Mouse (Mus musculus) thymus, postnatal 4 days (tissue): ENCODE data around the gene Amh.

Experiments used
- DNase-seq: peaks from one replicate; pipeline ENCODE4 v3.0.0; 2021

The Amh gene

DNA sequence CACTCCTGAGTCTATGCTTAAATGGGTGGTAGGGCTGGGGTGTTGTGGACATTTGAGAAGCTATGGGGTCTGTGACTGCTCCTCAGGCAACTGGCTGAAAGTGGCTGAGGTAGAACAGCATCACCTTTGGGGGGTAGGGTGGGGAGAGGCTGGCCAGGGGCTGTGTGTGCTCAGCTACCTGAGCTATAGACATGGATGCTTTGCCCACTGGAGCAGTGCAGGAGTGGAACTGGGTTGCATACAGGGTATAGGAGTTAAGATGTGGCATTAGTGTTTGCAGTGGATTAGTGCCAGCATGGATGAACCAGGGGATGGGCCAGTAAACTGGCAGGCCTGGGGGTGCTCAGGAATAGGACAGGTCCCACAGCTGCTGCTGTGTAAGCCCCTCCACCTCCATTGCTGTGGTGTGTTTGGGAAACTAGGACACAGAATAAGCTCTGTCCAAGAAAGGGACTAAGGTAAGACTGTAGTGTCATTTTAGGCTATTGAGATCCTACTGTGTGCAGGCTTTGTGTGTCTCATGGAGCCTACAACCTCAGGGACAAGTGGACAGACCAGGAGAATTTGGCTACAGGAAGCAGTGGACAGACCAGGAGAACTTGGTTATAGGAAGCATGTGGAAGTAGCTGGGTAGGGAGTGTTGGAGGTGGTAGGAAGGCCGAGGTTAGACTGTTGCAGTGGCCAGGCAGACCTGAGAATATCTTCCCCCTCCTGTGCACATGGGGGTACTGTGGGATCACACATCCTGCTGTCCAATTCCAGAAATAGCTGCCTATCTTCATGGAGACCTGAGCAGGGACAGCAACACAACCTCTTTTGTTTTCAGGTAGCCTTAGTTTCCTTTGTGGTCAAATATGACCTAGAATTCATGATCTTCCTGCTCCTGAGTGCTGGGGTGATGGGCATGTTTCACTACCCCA is 24.6 kb downstream of the Amh start:
- DNase-seq: no peak

GRCm38 (mm10) chr10:80831136-80831535 is 26.1 kb downstream of the Amh start:
- peak; percentile 79 for DNase-seq

DNA sequence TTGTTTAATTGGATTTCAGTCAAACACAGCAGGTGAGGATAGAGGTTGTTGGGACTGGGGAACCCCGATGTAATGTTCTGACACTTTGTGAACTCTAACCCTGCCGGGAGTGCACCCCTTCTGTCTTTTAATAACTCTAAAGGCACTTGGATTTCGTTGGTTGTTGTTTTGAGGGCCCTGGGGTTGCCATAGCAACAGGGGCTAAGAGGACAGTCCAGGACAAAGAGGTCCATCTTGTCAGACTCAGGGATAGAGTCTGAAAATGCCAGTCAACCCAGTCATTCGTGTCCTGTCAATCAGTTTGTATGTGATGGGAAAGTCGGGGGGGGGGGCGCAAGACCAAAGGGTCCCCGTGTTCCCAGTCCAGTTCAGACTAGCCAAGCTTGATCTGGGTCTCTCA is 27.8 kb downstream of the Amh start:
- DNase-seq: no peak

GRCm38 (mm10) chr10:80835617-80836016 is 30.6 kb downstream of the Amh start:
- DNase-seq: no peak

DNA sequence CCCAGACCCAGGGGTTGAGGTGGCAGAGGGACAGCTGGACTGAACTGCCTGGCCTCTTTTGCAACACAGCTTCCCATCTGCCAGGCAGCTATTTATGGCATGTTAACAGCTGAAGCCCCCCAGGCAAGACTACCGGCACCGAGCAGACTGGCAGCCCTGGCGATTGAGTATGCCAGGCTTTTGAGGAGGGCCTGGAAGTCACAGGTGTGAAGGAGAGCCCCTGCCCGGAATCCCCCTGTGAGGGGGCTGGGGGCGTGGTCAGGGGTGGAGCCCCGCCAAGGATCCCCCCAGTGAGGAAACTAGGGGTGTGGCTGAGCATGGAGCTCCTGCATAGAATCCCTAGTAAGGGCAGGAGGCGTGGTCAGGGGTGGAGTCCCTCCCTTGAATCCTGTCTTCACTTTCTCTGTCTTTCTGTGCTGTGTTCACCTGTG is 31.9 kb downstream of the Amh start:
- DNase-seq: no peak

- DNase-seq: no peak
These were observed 32.8 kb downstream of the Amh start for GRCm38 (mm10) chr10:80837827-80838226.

- no peak for DNase-seq
These were observed 33.4 kb downstream of the Amh start for GRCm38 (mm10) chr10:80838346-80838912.

GRCm38 (mm10) chr10:80839848-80840247 is 34.8 kb downstream of the Amh start:
- no peak for DNase-seq

- DNase-seq: no peak
These were observed 36.6 kb downstream of the Amh start for GRCm38 (mm10) chr10:80841685-80842084.

DNA sequence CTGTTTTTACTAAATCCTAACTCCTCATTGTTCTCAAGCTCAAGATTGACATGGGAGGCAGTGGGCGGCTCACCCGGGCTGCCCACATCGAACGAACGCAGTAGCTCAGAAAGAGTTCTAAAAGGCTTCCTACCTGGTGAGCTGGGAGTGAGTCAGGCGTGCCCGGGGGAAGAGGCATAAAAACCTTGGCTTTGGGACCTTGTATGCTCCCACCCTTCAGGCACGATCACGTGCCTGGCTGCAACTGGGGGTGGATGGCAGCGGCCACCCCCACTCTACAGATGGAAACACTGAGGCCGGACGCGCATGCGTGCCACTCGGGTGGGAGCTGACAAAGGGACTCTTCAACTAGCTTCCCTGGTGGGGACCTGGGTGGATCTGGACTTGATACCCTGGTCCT is 37.3 kb downstream of the Amh start:
- no peak for DNase-seq

DNA sequence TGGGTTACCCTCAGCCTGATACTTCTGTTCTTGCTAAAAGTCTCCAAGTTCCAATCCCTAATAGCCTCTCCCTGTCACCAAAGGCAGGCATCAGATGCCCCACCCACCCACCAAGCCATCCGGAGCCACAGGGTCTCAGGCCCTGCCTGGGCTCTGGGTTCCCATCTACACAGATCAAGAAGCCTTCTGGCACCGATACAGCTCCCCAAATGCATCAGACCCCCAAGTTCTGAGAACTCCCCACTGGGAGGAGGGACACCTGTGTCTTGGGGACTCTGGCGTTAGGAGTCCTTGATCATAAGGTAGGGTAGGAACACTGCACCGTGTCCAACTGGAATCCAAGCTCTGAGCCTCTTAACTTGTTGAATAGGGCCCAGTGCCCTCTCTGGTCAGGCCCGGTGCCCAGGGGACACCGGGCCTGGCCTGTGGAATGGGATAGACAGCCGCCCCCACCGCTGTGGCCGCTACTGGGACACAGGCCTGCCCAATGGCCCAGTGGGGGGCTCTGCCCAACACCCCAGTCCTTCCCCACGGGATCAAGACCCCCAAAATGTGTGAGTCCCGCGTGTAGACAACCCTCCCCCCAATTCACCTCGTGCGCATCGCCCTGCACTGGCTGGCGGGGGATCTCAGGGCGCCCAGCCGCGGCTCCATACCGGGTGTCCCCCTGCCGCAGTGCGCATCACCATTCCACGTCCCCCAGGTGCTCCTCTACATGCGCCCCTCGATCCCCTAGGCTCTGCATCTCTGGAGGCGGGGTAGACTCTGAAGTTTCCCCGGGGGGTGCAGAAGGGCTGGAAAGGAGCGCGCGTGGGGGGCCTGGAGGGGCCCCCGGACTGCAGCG is 38.3 kb downstream of the Amh start:
- DNase-seq: no peak

DNA sequence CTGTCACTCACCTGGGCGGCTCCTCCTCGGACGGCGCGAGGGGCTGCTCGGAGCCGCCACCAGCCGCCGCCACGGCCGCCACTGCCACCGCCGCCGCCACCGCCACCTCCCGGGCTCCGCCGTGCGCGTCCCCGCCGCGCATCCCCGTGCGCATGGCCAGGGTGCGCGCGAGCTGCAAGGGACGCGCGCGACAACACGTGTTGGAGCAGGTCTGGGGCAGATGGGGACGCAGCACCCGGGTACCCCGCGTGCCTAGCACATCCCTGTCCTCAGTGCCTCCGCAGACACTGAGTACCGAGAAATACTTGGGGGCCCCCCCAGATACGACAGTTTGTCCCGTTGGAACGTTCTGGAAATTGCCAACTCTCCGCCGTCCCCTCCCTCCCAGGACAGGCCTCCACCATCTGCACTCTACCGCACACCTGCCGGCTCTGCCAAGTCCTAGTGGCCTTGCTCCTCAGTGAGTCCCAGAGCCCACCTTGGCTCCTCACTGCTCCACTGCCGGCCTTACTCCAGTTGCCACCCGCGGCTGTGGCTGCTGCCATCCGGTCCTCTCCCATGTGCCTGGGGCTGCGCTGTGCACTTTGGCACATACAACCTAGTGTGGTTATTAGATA is 39.0 kb downstream of the Amh start, which contains the start of gene Lingo3:
TSS of gene Lingo3 (minus strand) at position 109 of the 617 bp plus-strand sequence.
- peak; percentile 67 for DNase-seq

DNA sequence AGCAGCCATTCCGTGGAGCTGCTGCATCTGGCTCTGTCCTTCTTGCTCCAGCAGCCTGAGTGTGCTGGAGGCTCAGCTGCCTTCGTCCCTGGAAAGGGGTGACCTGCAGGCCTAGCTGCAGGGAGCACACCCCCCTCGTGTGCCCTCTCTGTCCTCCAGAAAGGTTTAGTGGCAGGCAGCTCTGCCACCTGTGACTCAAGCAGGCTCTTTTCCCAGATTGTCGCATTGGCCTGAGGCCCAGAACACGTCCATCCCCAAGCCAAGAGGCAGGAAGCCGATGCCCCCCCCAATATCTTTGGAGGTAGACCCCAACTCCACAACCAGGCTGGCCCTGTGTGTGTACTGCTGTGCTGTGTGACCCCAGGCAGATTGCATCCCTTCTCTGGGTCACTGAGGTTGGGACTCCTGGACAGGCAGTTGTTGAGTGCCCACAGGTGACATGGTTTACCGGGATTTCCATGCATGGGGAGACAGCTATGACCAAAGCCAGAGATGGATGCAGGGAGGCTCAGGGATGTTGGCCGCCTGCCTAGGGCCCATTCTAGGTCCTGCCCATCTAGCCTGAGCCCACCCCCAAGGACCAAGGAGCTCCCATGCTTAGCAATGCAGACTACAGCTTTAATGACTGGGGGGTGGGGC is 40.1 kb downstream of the Amh start:
- no peak for DNase-seq

DNA sequence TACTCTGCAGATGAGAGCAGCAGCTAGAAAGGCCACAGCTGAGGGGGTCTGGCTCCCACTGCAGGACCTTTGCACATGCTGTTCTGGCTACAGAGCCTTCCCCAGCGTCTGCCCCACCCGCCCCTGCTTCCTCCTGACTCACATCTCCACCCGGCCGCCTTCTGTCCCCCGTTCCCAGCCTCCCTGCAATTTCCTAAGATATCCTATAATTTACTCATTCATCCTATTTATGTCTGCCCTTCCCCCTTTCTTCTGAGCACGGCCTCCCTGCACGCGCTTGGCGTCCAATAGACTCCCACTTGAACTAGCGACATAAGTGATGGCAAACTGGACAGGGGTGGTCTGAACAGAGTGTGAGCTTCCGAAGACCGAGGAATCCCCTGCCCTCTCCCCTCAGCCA is 40.7 kb downstream of the Amh start:
- no peak for DNase-seq

DNA sequence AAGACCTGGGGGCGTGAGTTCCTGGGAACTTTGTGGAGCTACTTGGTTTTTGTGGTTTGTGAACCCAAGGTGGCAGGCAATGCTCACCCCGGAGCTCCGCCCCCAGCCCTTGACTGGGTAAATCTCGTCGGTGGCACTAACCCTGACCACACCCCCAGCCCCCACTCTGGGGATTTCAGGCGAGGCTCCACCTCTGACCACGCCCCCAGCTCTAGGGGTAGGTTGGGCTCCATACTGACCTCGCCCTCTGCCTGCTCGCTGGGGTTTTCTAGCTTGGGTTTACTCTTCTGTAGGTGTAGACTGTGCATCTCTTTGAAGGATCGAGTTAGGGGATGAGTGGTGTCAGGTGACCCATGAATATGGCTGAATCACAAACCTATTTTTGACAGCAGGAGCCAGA is 43.5 kb downstream of the Amh start:
- peak; percentile 86 for DNase-seq

GRCm38 (mm10) chr10:80854913-80855748 is 50.1 kb downstream of the Amh start, which contains the start of the genes Lsm7 and Sppl2b:
Lsm7 (minus strand) TSS chr10:80855209.
Sppl2b (plus strand) TSS chr10:80855275.
- peak; percentile 99 for DNase-seq

GRCm38 (mm10) chr10:80855749-80856073 is 50.7 kb downstream of the Amh start:
- no peak for DNase-seq

- peak; percentile 39 for DNase-seq
These were observed 51.2 kb downstream of the Amh start for GRCm38 (mm10) chr10:80856267-80856666.

DNA sequence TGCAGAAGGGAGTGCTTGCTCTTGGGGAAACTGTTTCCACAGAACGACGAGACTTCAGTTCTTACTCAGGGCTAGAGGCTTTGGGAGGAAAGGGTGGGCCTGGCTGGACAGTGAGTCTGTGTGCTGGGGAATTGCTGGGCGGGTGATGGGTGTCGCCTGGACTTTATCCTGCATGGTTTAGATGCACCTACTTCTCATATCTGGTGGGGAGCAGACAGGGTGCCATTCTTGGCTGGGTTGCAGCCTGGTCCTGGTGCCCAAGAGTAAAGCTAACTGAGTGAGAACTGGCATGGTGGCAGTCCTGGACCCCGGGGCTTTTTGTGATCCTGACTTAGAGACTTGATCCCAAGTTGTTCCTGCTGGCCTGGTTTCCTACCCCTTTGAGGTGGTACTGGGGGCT is 51.9 kb downstream of the Amh start:
- DNase-seq: no peak
